Mouse (Mus musculus) embryonic facial prominence, embryonic 14.5 days (tissue): ENCODE data around the gene Pus7. TPM values are rescaled to one million over a fixed set of nuclear protein-coding genes. Genes with fewer than 3 reads are reported as not detected.

Experiments used
- ATAC-seq: fragments of 200-750 bp; cut with Nextera tagmentation; 2 replicates; pipeline ENCODE4 v1.8.0; 2017; ENCODE audit warnings: low read depth, moderate number of reproducible peaks, moderate TSS enrichment
- DNase-seq: peaks from one replicate; pipeline ENCODE4 v3.0.0-alpha.2; 2015; ENCODE audit warnings: low spot score
- H3K27ac ChIP-seq: fragments of 300-500 bp; sonication (generic); replicated peaks from 2 replicates; pipeline ENCODE4 v1.5.1; 2014; ENCODE audit warnings: low read depth, mild to moderate bottlenecking, low read length, moderate library complexity
- H3K27me3 ChIP-seq: fragments of 300-500 bp; sonication (generic); replicated peaks from 2 replicates; pipeline ENCODE4 v1.6.1; 2014; ENCODE audit warnings: low read length; ENCODE audit not compliant: control insufficient read depth, insufficient read depth
- H3K36me3 ChIP-seq: fragments of 300-500 bp; sonication (generic); 2 replicates; pipeline ENCODE4 v1.6.1; 2014; ENCODE audit warnings: low read length, mixed read lengths; ENCODE audit not compliant: control insufficient read depth, insufficient read depth
- H3K4me1 ChIP-seq: fragments of 300-500 bp; sonication (generic); 2 replicates; pipeline ENCODE4 v1.6.1; 2014; ENCODE audit warnings: antibody characterized with exemption, low read length; ENCODE audit not compliant: control insufficient read depth, insufficient read depth
- H3K4me2 ChIP-seq: fragments of 300-500 bp; sonication (generic); 2 replicates; pipeline ENCODE4 v1.6.1; 2014; ENCODE audit warnings: low read depth, mild to moderate bottlenecking, low read length, moderate library complexity, mixed read lengths
- H3K4me3 ChIP-seq: fragments of 300-500 bp; sonication (generic); 2 replicates; pipeline ENCODE4 v1.5.1; 2014; ENCODE audit warnings: low read depth, mild to moderate bottlenecking, low read length
- H3K9ac ChIP-seq: fragments of 300-500 bp; sonication (generic); 2 replicates; pipeline ENCODE4 v1.6.1; 2014; ENCODE audit warnings: low read depth, mild to moderate bottlenecking, low read length, moderate library complexity, mixed read lengths
- H3K9me3 ChIP-seq: fragments of 300-500 bp; sonication (generic); 2 replicates; pipeline ENCODE4 v1.6.1; 2016; ENCODE audit warnings: low read length; ENCODE audit not compliant: control insufficient read depth
- WGBS: fragments of 180-500 bp; shearing (Covaris S2); extraction: QIAGEN DNeasy Blood & Tissue Kit; methylation state at CpG from one replicate; pipeline ENCODE4 v1.1.7; 2014; 5-methylcytosine and 5-hydroxymethylcytosine counted together
- polyA plus RNA-seq: library from polyadenylated mRNA; unstranded; fragments of >200 nt; fragmentation: Nextera tagmentation; extraction: Ambion mirVana; gene quantifications from 2 replicates; pipeline ENCODE4 v1.2.1, GENCODE M21; 2014

The Pus7 gene
- polyA plus RNA-seq, 1 experiment from 2014 or later: 24.5 TPM

DNA sequence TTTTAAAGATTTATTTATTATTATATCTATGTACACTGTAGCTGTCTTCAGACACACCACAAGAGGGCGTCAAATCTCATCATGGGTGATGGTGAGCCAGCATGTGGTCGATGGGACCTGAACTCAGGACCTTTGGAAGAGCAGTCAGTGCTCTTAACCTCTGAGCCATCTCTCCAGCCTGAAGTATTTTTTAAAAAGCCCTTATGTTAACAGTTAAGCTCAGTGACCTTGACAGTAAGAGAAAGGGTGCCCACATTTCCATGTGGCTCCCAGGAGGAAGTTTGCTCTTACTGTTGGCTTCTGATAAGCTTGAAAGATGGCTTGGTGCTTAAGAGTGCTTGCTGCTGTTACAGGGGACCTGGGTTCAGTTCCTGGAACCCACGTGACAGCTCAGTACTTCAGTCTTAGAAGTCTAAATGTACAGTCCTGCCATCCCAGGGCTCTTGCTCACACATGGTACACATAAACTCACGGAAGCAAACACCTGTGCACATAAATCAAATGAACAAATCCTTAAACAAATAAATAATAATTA, 5.6 kb upstream of the Pus7 start:
- H3K4me3 ChIP-seq: no peak overlapping the region
- peaks cover 25% of the 10 kb centered on the region for H3K36me3 ChIP-seq
- H3K9ac ChIP-seq: no peak overlapping the region
- peak overlapping the region; percentile 85; the same call in 1 of the 2 replicates for H3K4me2 ChIP-seq
- DNase-seq (no peak), ATAC-seq (no peak)
- no peaks in the 10 kb centered on the region for H3K9me3 ChIP-seq
- no peaks in the 10 kb centered on the region for H3K27me3 ChIP-seq
- WGBS: 84% methylated on average over 4 of the region's 4 CpGs
- no peak overlapping the region for H3K27ac ChIP-seq
- peaks cover 4% of the 10 kb centered on the region; the same call in 1 of the 2 replicates for H3K4me1 ChIP-seq

GRCm38 (mm10) chr5:23788390-23788830, 4.9 kb upstream of the Pus7 start:
- Histone ChIP-seq H3K27me3 (no peaks in the 10 kb centered on the region), H3K4me3 (peak overlapping the region; percentile 97), H3K4me1 (peaks cover 7% of the 10 kb centered on the region), H3K9me3 (no peaks in the 10 kb centered on the region), H3K27ac (no peak overlapping the region), H3K4me2 (peak overlapping the region; percentile 85), H3K36me3 (peaks cover 21% of the 10 kb centered on the region), H3K9ac (peak overlapping the region; percentile 94)
- 47% methylated on average over 3 of the region's 3 CpGs for WGBS
- ATAC-seq (no peak), DNase-seq (no peak)

DNA sequence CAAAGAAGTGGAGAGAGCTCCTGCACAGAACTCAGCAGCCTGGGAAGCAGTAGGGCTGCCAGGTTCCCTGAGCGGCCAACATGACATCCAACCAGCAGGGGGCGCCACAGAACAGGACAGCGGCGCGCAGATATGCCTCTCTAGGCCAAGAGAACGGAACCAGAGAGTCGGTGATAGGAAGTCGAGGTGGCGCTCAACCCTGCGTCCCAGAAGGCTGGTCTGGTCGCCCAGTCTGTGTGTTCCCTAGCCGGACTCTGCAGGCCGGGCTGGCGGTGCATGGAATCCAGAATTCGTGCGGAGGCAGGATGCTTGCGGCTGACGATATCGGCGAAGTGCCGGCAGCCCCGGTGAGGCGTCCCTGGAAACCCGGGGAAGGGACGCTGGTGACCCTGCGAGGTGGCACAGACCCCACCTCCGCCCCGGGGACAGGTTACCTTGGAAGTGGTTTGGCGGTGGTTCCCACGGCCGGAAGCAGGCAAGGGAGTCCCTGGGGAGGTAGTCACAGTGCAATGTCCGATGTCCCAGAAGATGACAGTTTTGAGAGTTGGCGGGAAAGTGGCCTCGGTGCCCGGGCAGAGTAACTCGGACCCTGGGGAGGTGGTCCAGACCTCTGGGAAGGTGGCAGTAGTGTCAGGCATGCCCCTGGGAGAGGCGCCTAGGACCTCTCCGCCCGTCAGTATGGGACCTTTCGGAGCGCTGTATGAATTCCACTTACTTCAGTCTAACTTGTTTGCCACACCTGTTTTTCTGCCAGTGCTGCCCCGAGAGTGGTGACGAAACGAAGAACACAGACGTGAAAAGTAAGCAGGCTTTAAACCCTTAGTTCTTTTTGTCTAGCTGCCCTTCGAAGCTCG, 4.3 kb upstream of the Pus7 start, which contains the start of gene Rint1:
Rint1 (plus strand) TSS at position 176 of the 854 bp plus-strand sequence.
- Histone ChIP-seq H3K4me3 (peak within 1 kb of the TSS; percentile 97), H3K27me3 (no peaks in the 10 kb centered on the region), H3K27ac (peak within 1 kb of the TSS; percentile 65), H3K4me2 (peak within 1 kb of the TSS; percentile 85), H3K4me1 (peaks cover 7% of the 10 kb centered on the region), H3K36me3 (peaks cover 18% of the 10 kb centered on the region), H3K9ac (peak within 1 kb of the TSS; percentile 94), H3K9me3 (no peaks in the 10 kb centered on the region)
- WGBS: 2% methylated on average over 44 of the region's 47 CpGs
- ATAC-seq (peak; percentile 86), DNase-seq (peak; percentile 95)

DNA sequence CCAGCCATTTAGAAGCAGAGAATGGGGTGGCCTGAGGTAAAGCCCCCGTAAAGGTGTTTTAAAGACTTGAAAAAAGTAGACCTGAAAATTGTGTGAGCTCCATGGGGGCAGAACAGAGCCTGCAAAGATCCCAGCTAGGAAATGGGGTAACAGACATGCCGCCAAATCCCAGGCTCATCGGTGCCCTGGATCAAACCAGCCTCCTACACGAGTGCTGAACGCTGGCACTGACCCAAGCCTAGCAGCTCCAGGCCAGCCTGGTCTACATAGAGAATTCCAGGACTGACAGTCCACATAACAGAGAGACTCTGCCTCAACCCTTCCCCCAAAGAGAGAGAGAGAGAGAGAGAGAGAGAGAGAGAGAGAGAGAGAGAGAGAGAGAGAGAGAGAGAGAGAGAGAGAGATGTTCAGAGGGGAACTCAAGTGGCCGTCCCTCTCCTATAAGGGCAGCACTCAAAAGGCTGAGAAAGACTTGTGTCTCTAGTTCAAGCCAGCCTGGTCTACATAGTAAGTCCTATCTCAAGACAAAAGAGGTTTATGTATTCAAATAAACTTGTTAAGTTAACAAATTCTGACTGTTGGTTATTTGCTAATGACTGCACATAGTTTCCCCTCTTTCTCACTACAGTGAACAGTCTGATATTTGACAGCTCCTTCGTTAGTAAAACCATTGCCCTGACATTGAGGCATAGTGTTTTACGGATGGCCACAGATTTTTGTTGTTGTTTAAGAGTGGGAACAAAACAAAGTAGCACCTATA, 1.3 kb downstream of the Pus7 start:
- Histone ChIP-seq H3K4me1 (peaks cover 17% of the 10 kb centered on the region), H3K9ac (peak overlapping the region; percentile 89), H3K4me2 (peak overlapping the region; percentile 64), H3K36me3 (peaks cover 8% of the 10 kb centered on the region; the same call in 1 of the 2 replicates), H3K27me3 (no peaks in the 10 kb centered on the region), H3K4me3 (peak overlapping the region; percentile 92), H3K9me3 (no peaks in the 10 kb centered on the region), H3K27ac (no peak overlapping the region)
- WGBS: 39% methylated on average over 8 of the region's 8 CpGs
- ATAC-seq (no peak), DNase-seq (no peak)

DNA sequence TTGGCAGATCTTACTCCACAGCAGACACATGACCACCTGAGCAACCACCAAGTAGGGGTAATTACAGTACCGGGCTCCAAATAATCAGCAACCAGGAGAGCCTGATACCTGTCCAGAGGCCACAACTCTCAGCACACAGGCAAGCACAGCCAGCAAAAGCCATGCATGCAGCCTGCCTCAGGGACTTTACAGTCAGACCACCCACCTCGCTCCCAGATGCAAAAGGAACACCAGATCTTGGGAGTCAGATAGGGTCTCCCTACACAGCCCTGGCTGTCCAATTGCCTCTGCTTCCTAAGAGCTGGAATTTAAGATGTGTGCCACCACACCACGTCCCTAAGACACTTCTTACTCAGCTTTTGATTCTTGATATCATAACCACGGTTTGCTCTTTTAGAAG, 2.3 kb downstream of the Pus7 start:
- H3K4me2 ChIP-seq: no peak overlapping the region
- no peak for DNase-seq
- H3K27ac ChIP-seq: no peak overlapping the region
- H3K9ac ChIP-seq: no peak overlapping the region
- H3K36me3 ChIP-seq: peaks cover 8% of the 10 kb centered on the region; the same call in 1 of the 2 replicates
- no peak overlapping the region for H3K4me3 ChIP-seq
- 51% methylated on average over 4 of the region's 4 CpGs for WGBS
- no peak for ATAC-seq
- peaks cover 17% of the 10 kb centered on the region for H3K4me1 ChIP-seq
- no peaks in the 10 kb centered on the region for H3K9me3 ChIP-seq
- H3K27me3 ChIP-seq: no peaks in the 10 kb centered on the region

DNA sequence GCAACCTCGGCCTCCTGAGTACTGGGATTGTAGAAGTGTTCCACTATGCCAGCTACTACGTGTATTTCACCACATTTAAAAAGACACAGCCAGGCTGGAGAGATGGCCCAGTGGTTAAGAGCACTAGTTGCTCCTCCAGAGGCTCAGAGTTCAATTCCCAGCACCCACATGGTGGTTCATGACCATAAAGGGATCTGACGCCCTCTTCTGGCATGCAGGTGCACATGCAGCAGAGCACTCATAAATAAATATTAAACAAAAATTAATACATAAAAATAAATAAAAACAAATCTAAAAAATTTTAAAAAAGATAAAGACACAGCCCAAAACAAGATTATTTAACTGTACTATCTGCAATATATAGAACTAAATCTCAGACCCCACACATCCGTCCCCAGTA, 3.0 kb downstream of the Pus7 start:
- H3K27ac ChIP-seq: no peak overlapping the region
- H3K9me3 ChIP-seq: no peaks in the 10 kb centered on the region
- ATAC-seq: no peak
- no peak overlapping the region for H3K4me2 ChIP-seq
- H3K4me1 ChIP-seq: peaks cover 17% of the 10 kb centered on the region
- H3K36me3 ChIP-seq: peaks cover 10% of the 10 kb centered on the region; the same call in 1 of the 2 replicates
- DNase-seq: no peak
- WGBS: 88% methylated on average over 4 of the region's 4 CpGs
- no peaks in the 10 kb centered on the region for H3K27me3 ChIP-seq
- H3K4me3 ChIP-seq: no peak overlapping the region
- no peak overlapping the region for H3K9ac ChIP-seq

- Histone ChIP-seq H3K9ac (no peak overlapping the region), H3K4me2 (no peak overlapping the region), H3K27me3 (no peaks in the 10 kb centered on the region), H3K36me3 (peaks cover 38% of the 10 kb centered on the region; the same call in 1 of the 2 replicates), H3K4me1 (no peaks in the 10 kb centered on the region), H3K9me3 (no peaks in the 10 kb centered on the region), H3K4me3 (no peak overlapping the region), H3K27ac (no peak overlapping the region)
- WGBS: 81% methylated on average over 6 of the region's 6 CpGs
- DNase-seq (no peak), ATAC-seq (no peak)
Measured at GRCm38 (mm10) chr5:23774186-23774585, 9.3 kb downstream of the Pus7 start.

DNA sequence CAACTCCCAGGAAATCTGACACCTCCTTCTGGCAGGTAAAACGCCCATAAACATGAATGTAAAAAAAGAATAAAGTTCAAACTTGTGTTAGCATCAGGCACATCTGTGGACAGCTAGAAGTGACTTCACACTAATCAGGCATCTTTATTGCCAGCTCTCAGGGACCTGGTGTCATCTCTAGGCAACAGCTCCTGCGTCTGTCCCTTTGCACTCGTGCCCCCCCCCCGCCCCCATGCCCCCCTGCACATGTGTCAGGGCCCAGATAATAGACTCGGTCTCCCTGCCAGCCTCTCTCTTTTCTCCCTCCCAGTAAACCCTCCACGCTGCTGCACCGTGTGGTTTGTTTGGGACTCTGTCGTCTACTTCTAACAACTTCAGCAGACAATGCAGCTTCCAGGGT, 12.4 kb downstream of the Pus7 start:
- no peak for DNase-seq

More for the DNA sequence above, 12.4 kb downstream of the Pus7 start:
- no peak overlapping the region for H3K4me3 ChIP-seq
- no peaks in the 10 kb centered on the region for H3K27me3 ChIP-seq
- peaks cover 50% of the 10 kb centered on the region for H3K36me3 ChIP-seq
- no peak overlapping the region for H3K27ac ChIP-seq
- no peaks in the 10 kb centered on the region for H3K9me3 ChIP-seq
- no peaks in the 10 kb centered on the region for H3K4me1 ChIP-seq
- H3K9ac ChIP-seq: no peak overlapping the region
- no peak overlapping the region for H3K4me2 ChIP-seq
- no peak for ATAC-seq
- 69% methylated on average over 8 of the region's 8 CpGs for WGBS
